ENCODE assay signal across 9 mouse cellular contexts in the genomic region with DNA sequence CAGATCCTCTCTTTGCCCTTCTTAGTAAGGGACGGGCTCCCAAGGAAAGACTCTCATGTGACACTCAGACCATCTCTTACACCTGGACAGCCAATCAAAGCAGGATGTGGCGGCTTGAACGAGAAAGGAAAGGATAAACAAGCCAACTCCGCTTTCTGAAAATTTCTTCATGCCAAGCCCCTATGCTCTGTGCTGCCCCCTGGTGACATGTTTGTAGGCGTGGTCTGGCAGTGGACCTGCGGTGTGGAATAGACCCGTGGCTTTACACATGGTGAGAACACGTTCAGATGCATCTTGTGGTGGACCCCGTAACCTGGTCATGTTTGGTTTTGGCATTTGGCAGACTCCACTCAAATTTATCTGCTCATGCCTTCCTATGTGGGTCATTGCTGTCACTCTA. TPM values are rescaled to one million over a fixed set of nuclear protein-coding genes. Genes with fewer than 3 reads are reported as not detected.
DNase-seq lines count a peak whose midpoint lies in the region; ATAC-seq and TF ChIP-seq lines count a peak whose summit lies in the region.
"Had no signal": no experiment of that assay in that cellular context is flagged by ENCODE, and none has a peak within 500 bp of the region (broad histone marks: within the 10 kb centered on the region; RNA-seq: fewer than 3 reads in every experiment).

No protein-coding gene starts in this region.

- intact Hi-C loops in heart, postnatal 25 days (cut with DNase I), result loop anchor here (2.0 kb wide), 1 partner anchor 335 kb away; no protein-coding TSS in a partner anchor

- no peak for ATAC-seq in midbrain, embryonic 11.5 days (ENCODE audit: low FRiP score)
- no peak for ATAC-seq in midbrain, embryonic 13.5 days
- ATAC-seq in liver, embryonic 14.5 days (ENCODE audit: insufficient read depth), result no peak

- no peak overlapping the region for H3K4me3 ChIP-seq in midbrain, embryonic 11.5 days (ENCODE audit: low read depth, low read length)
- H3K4me3 ChIP-seq in midbrain, embryonic 13.5 days (replicated peaks), result no peak overlapping the region
- H3K4me3 ChIP-seq in liver, embryonic 14.5 days (ENCODE audit: insufficient read depth in 1 of 2, low read depth in 2 of 2, low read length in 2 of 2), result no peak overlapping the region
- H3K4me3 ChIP-seq: lung, embryonic 15.5 days had no signal

- WGBS in midbrain, embryonic 11.5 days, result 68% methylated on average over 9 of the region's 9 CpGs
- WGBS in midbrain, embryonic 13.5 days, result 66% methylated on average over 9 of the region's 9 CpGs
- WGBS in liver, embryonic 14.5 days (ENCODE audit: insufficient replicate concordance), result 48% methylated on average over 9 of the region's 9 CpGs

- H3K4me2 ChIP-seq in midbrain, embryonic 11.5 days, result no peak overlapping the region
- H3K4me2 ChIP-seq in midbrain, embryonic 13.5 days (replicated peaks), result no peak overlapping the region
- H3K4me2 ChIP-seq in liver, embryonic 14.5 days (ENCODE audit: low read depth), result no peak overlapping the region
- H3K4me2 ChIP-seq: lung, embryonic 15.5 days had no signal

- H3K36me3 ChIP-seq in midbrain, embryonic 11.5 days (ENCODE audit: control insufficient read depth, insufficient read depth, low read length), result no peaks in the 10 kb centered on the region
- H3K36me3 ChIP-seq in midbrain, embryonic 13.5 days, result peaks cover 4% of the 10 kb centered on the region; the same call in 1 of the 2 replicates
- no peaks in the 10 kb centered on the region for H3K36me3 ChIP-seq in liver, embryonic 14.5 days (replicated peaks; ENCODE audit: control insufficient read depth, insufficient read depth, low read depth)
- H3K36me3 ChIP-seq: lung, embryonic 15.5 days had no signal

- no peak overlapping the region for H3K9ac ChIP-seq in midbrain, embryonic 11.5 days (ENCODE audit: low read length)
- H3K9ac ChIP-seq in midbrain, embryonic 13.5 days (replicated peaks), result no peak overlapping the region
- no peak overlapping the region for H3K9ac ChIP-seq in liver, embryonic 14.5 days (replicated peaks)
- H3K9ac ChIP-seq: lung, embryonic 15.5 days had no signal

- H3K27me3 ChIP-seq in midbrain, embryonic 11.5 days (ENCODE audit: control insufficient read depth, insufficient read depth, low read length), result no peaks in the 10 kb centered on the region
- no peaks in the 10 kb centered on the region for H3K27me3 ChIP-seq in midbrain, embryonic 13.5 days
- no peaks in the 10 kb centered on the region for H3K27me3 ChIP-seq in liver, embryonic 14.5 days (ENCODE audit: control insufficient read depth, insufficient read depth, low read length)
- H3K27me3 ChIP-seq: lung, embryonic 15.5 days had no signal

- peak; percentile 79 for TF ChIP-seq CTCF in liver, embryonic 14.5 days (IDR thresholded peaks at IDR 0.05; ENCODE audit: low read depth)

- H3K27ac ChIP-seq in midbrain, embryonic 11.5 days (ENCODE audit: low read depth, low read length), result no peak overlapping the region
- H3K27ac ChIP-seq in midbrain, embryonic 13.5 days, result no peak overlapping the region
- no peak overlapping the region for H3K27ac ChIP-seq in liver, embryonic 14.5 days
- H3K27ac ChIP-seq: lung, embryonic 15.5 days had no signal

- TF ChIP-seq EP300 in liver, embryonic 14.5 days (IDR thresholded peaks at IDR 0.05; ENCODE audit: low read depth), result no peak

- no peaks in the 10 kb centered on the region for H3K9me3 ChIP-seq in midbrain, embryonic 11.5 days (ENCODE audit: control insufficient read depth, low read length)
- H3K9me3 ChIP-seq in midbrain, embryonic 13.5 days, result no peaks in the 10 kb centered on the region
- H3K9me3 ChIP-seq in liver, embryonic 14.5 days (ENCODE audit: control insufficient read depth, low read length), result no peaks in the 10 kb centered on the region
- H3K9me3 ChIP-seq: lung, embryonic 15.5 days had no signal

- peak; percentile 91 for DNase-seq in midbrain, embryonic 11.5 days (ENCODE audit: low spot score, missing footprints)
- peak; percentile 47 to 63 for DNase-seq in adrenal gland, adult 18-20 months (ENCODE audit: low spot score in 2 of 2)
- DNase-seq in cerebellum, postnatal 14 days, result peak; percentile 60 to 80
- peak; percentile 16 for DNase-seq in heart, postnatal 25 days (ENCODE audit: low spot score)
- DNase-seq in liver, embryonic 14.5 days (ENCODE audit: low read depth in 3 of 3, low spot score in 3 of 3), result peak in 1 of 3 experiments; percentile 12
- DNase-seq in right cerebral cortex, postnatal 25 days, result peak; percentile 35
- DNase-seq in MN1 (ENCODE audit: low spot score), result no peak

- H3K4me1 ChIP-seq in midbrain, embryonic 11.5 days (ENCODE audit: control insufficient read depth, insufficient read depth, low read length), result no peaks in the 10 kb centered on the region
- H3K4me1 ChIP-seq in midbrain, embryonic 13.5 days (replicated peaks), result peaks cover 12% of the 10 kb centered on the region
- no peaks in the 10 kb centered on the region for H3K4me1 ChIP-seq in liver, embryonic 14.5 days (replicated peaks; ENCODE audit: control insufficient read depth in 2 of 2, insufficient read depth in 2 of 2, low read length in 1 of 2)
- H3K4me1 ChIP-seq: lung, embryonic 15.5 days had no signal

RNA-seq across cellular contexts. Expression of gene Tlr5, which starts 58.9 kb away (rescaled TPM):
- 0.57 and 0.79 TPM in 2 replicates for polyA plus RNA-seq in midbrain, embryonic 11.5 days (2014; fragmentation: Nextera tagmentation; extraction: Ambion mirVana)
- polyA plus RNA-seq in midbrain, embryonic 13.5 days (2015; fragmentation: Nextera tagmentation; extraction: Ambion mirVana), result 0.30 and 0.39 TPM in 2 replicates
- 1 to 10 TPM; 1.3 to 2.4 TPM for total RNA-seq in adrenal gland, adult 18-20 months (2021)
- total RNA-seq in heart, postnatal 25 days (2021), result 1 to 10 TPM; 1.2 to 1.3 TPM
- 0.94 and 0.98 TPM in 2 replicates for polyA plus RNA-seq in liver, embryonic 14.5 days (2012; rRNA removed)
- polyA plus RNA-seq in liver, embryonic 14.5 days (2014; fragmentation: Nextera tagmentation; extraction: Ambion mirVana), result 0.90 and 1.1 TPM in 2 replicates
